Mouse (Mus musculus): ENCODE data around the gene Gm3739. TPM values are rescaled to one million over a fixed set of nuclear protein-coding genes. Genes with fewer than 3 reads are reported as not detected.
"Not testable (repeated sequence)": the region's sequence is repeated elsewhere in the genome, so short reads cannot be mapped to it uniquely, and the experiment has no call there.

The Gm3739 gene
- 1.1 and 1.5 TPM in 2 replicates for polyA plus RNA-seq (2014; fragmentation: Nextera tagmentation; extraction: Ambion mirVana)

DNA sequence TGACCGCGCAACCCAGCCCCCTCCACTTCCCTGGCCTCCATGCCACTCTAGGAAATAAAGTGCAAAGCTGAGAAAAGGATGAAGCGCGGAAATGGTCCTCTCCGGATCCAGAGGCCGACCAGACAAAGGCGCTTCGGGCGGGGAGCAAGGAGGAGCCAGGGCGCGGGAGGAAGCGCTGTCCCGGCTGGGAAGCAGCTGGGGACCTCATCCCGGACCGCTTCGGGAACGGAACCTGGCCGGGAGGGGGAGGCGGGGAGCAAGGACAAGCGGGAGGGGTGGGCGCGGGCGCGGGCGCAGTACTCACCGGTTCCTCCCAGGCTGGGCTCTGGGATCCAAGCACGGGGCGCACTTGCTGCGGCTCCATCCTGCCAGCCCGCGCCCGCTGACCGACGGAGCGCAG is at the start of gene Gm3739:
Gene Gm3739 (minus strand): TSS at position 389 of the 400 bp plus-strand sequence.
- Histone ChIP-seq H3K4me2 (replicated peaks; ENCODE audit: low read depth, low read length) (peak within 1 kb of the TSS; percentile 55), H3K9ac (ENCODE audit: low read depth, low read length) (peak within 1 kb of the TSS; percentile 48), H3K4me3 (ENCODE audit: low read length) (peak within 1 kb of the TSS; percentile 44)
- H3K36me3 ChIP-seq (ENCODE audit: control insufficient read depth, insufficient read depth, low read length); H3K27ac ChIP-seq (ENCODE audit: low read depth, low read length); H3K4me1 ChIP-seq (ENCODE audit: control insufficient read depth, insufficient read depth, low read length); H3K27me3 ChIP-seq (ENCODE audit: control insufficient read depth, insufficient read depth, low read length); ATAC-seq (ENCODE audit: low FRiP score, low TSS enrichment); H3K9me3 ChIP-seq (ENCODE audit: control insufficient read depth, low read length): not testable (repeated sequence)
- 3% methylated on average over 12 of the region's 35 CpGs for WGBS

GRCm38 (mm10) chr14:7332295-7332694 is 17.4 kb upstream of the Gm3739 start, which contains the start of gene Gm5797:
Gene Gm5797 (minus strand): TSS chr14:7332395.
- no CpG with 5 or more reads among the region's 1 CpGs for WGBS
- H3K4me1 ChIP-seq (ENCODE audit: control insufficient read depth, insufficient read depth, low read length); H3K4me2 ChIP-seq (replicated peaks; ENCODE audit: low read depth, low read length); ATAC-seq (ENCODE audit: low FRiP score, low TSS enrichment); H3K27ac ChIP-seq (ENCODE audit: low read depth, low read length); H3K9me3 ChIP-seq (ENCODE audit: control insufficient read depth, low read length); H3K36me3 ChIP-seq (ENCODE audit: control insufficient read depth, insufficient read depth, low read length); H3K27me3 ChIP-seq (ENCODE audit: control insufficient read depth, insufficient read depth, low read length); H3K4me3 ChIP-seq (ENCODE audit: low read length); H3K9ac ChIP-seq (ENCODE audit: low read depth, low read length): not testable (repeated sequence)

GRCm38 (mm10) chr14:7315093-7315492 is 244 bp upstream of the Gm3739 start:
- not testable (repeated sequence) for H3K27me3 ChIP-seq (ENCODE audit: control insufficient read depth, insufficient read depth, low read length); H3K36me3 ChIP-seq (ENCODE audit: control insufficient read depth, insufficient read depth, low read length); H3K4me1 ChIP-seq (ENCODE audit: control insufficient read depth, insufficient read depth, low read length); H3K9me3 ChIP-seq (ENCODE audit: control insufficient read depth, low read length); H3K27ac ChIP-seq (ENCODE audit: low read depth, low read length); ATAC-seq (ENCODE audit: low FRiP score, low TSS enrichment)
- 2% methylated on average over 10 of the region's 19 CpGs for WGBS
- Histone ChIP-seq H3K9ac (ENCODE audit: low read depth, low read length) (peak overlapping the region; percentile 48), H3K4me2 (replicated peaks; ENCODE audit: low read depth, low read length) (peak overlapping the region; percentile 55), H3K4me3 (ENCODE audit: low read length) (peak overlapping the region; percentile 44)

GRCm38 (mm10) chr14:7264614-7265013 is 50.2 kb downstream of the Gm3739 start, which contains the start of gene Gm3727:
Gene Gm3727 (minus strand): TSS chr14:7264714.
- not testable (repeated sequence) for H3K27ac ChIP-seq (ENCODE audit: low read depth, low read length); H3K9me3 ChIP-seq (ENCODE audit: control insufficient read depth, low read length); H3K36me3 ChIP-seq (ENCODE audit: control insufficient read depth, insufficient read depth, low read length); H3K27me3 ChIP-seq (ENCODE audit: control insufficient read depth, insufficient read depth, low read length); H3K4me2 ChIP-seq (replicated peaks; ENCODE audit: low read depth, low read length); H3K9ac ChIP-seq (ENCODE audit: low read depth, low read length); H3K4me1 ChIP-seq (ENCODE audit: control insufficient read depth, insufficient read depth, low read length); H3K4me3 ChIP-seq (ENCODE audit: low read length); ATAC-seq (ENCODE audit: low FRiP score, low TSS enrichment)
- WGBS: 75% methylated on average over 3 of the region's 3 CpGs

Other genes with a start within 250 kb of the Gm3739 start
- gene Gm3696, start 214.4 kb downstream of the Gm3739 start, polyA plus RNA-seq (2014; fragmentation: Nextera tagmentation; extraction: Ambion mirVana): 1.3 and 1.6 TPM in 2 replicates
- not detected in 2 replicates for gene Gm6676, start 189.6 kb downstream of the Gm3739 start, polyA plus RNA-seq (2014; fragmentation: Nextera tagmentation; extraction: Ambion mirVana)
- 4.1 and 4.6 TPM in 2 replicates for gene Gm3512, start 140.5 kb downstream of the Gm3739 start, polyA plus RNA-seq (2014; fragmentation: Nextera tagmentation; extraction: Ambion mirVana)
- gene Gm16434, start 120.5 kb downstream of the Gm3739 start, polyA plus RNA-seq (2014; fragmentation: Nextera tagmentation; extraction: Ambion mirVana): not detected in 2 replicates
- not detected in 2 replicates for gene Gm3727, start 50.3 kb downstream of the Gm3739 start, polyA plus RNA-seq (2014; fragmentation: Nextera tagmentation; extraction: Ambion mirVana)
- gene Gm5797, start 17.3 kb upstream of the Gm3739 start, polyA plus RNA-seq (2014; fragmentation: Nextera tagmentation; extraction: Ambion mirVana): not detected in 2 replicates
- not detected in 2 replicates for gene Gm8374, start 50.1 kb upstream of the Gm3739 start, polyA plus RNA-seq (2014; fragmentation: Nextera tagmentation; extraction: Ambion mirVana)
- gene Gm3755, start 135.9 kb upstream of the Gm3739 start, polyA plus RNA-seq (2014; fragmentation: Nextera tagmentation; extraction: Ambion mirVana): not detected in 2 replicates
- gene Gm3752, start 168.7 kb upstream of the Gm3739 start, polyA plus RNA-seq (2014; fragmentation: Nextera tagmentation; extraction: Ambion mirVana): 0.34 and 0.84 TPM in 2 replicates

All from kidney, embryonic 14.5 days (tissue).